Mouse (Mus musculus) hindbrain, embryonic 15.5 days (tissue): ENCODE measurements around the gene Dock8. TPM values are rescaled to one million over a fixed set of nuclear protein-coding genes. Genes with fewer than 3 reads are reported as not detected.
A peak's percentile ranks its signal among the peaks of the same experiment; 100 is the strongest.

ENCODE experiments used
- ATAC-seq: fragments of 200-750 bp; cut with Nextera tagmentation; 2 replicates; pipeline ENCODE4 v1.8.0; 2017; ENCODE audit warnings: low read depth, moderate number of reproducible peaks, moderate TSS enrichment; ENCODE audit not compliant: low FRiP score
- H3K27ac ChIP-seq: fragments of 300-500 bp; sonication (generic); replicated peaks from 2 replicates; pipeline ENCODE4 v1.5.1; 2015; ENCODE audit warnings: mild to moderate bottlenecking, inconsistent platforms
- H3K27me3 ChIP-seq: fragments of 300-500 bp; sonication (generic); 2 replicates; pipeline ENCODE4 v1.6.1; 2015; ENCODE audit warnings: control low read depth, inconsistent platforms
- H3K36me3 ChIP-seq: fragments of 300-500 bp; sonication (generic); 2 replicates; pipeline ENCODE4 v1.6.1; 2015; ENCODE audit warnings: control low read depth, inconsistent platforms
- H3K4me1 ChIP-seq: fragments of 300-500 bp; sonication (generic); replicated peaks from 2 replicates; pipeline ENCODE4 v1.6.1; 2015; ENCODE audit warnings: control low read depth, inconsistent platforms
- H3K4me2 ChIP-seq: fragments of 300-500 bp; sonication (generic); 2 replicates; pipeline ENCODE4 v1.6.1; 2015; ENCODE audit warnings: moderate library complexity, mild to moderate bottlenecking, inconsistent platforms
- H3K4me3 ChIP-seq: fragments of 300-500 bp; sonication (generic); 2 replicates; pipeline ENCODE4 v1.5.1; 2015; ENCODE audit warnings: mild to moderate bottlenecking, inconsistent platforms
- H3K9ac ChIP-seq: fragments of 300-500 bp; sonication (generic); 2 replicates; pipeline ENCODE4 v1.6.1; 2015; ENCODE audit warnings: inconsistent platforms
- H3K9me3 ChIP-seq: fragments of 300-500 bp; sonication (generic); 2 replicates; pipeline ENCODE4 v1.6.1; 2016; ENCODE audit warnings: control low read depth, inconsistent platforms
- WGBS: fragments of 180-500 bp; shearing (Covaris S2); methylation state at CpG from one replicate; pipeline ENCODE4 v1.1.7; 2015; 5-methylcytosine and 5-hydroxymethylcytosine counted together
- polyA plus RNA-seq: library from polyadenylated mRNA; unstranded; fragments of >200 nt; fragmentation: Nextera tagmentation; extraction: Ambion mirVana; gene quantifications from 2 replicates; pipeline ENCODE4 v1.2.1, GENCODE M21; 2015

Gene Dock8
- polyA plus RNA-seq, 1 experiment from 2014 or later, result 0.88 TPM

DNA sequence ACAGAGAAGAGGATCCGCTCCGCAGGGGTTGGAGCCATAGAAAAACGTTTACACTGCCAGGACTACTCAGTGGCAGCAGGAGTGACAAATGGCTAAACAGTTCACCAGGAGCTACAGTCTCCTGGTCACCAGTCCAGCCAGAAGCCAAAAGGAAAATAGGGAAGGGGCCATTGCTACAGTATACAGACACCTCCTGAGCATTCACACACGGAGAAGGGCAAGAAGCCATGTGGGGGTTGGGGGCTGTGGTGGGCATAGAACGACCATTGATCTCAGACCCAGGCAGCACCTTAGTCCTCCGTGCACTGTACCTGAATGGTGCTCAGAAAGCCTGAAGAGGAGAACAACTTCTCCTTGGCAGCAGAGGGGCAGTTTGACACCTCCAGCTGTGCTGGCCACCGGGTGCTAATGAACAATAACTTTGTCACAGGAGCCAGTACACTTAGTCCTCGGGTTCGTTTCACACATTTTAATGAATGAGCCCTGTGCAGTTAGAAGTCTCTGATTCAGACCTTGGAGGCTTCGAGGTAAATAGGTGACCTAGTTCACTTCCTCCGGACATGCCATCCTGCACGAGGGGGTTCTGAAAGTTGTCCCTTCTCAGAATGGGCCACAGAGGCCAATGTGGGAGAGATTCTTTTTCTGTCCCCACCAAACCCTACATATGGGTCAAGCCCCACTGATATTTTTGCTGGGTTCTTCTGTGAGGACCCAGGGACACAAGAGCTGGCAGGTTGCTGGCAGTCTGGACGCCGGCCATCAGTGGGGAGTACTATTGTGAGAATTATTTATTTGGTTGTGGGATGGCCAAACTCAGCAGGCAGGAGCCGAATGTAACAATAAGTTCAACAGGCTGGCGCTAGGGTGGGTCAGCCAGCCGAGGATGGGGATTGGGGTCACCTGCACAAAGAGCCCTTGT, 145.0 kb downstream of the Dock8 start:
- H3K9me3 ChIP-seq, result no peaks in the 10 kb centered on the region
- H3K36me3 ChIP-seq, result no peaks in the 10 kb centered on the region
- 38% methylated on average over 17 of the region's 17 CpGs for WGBS
- peaks cover 11% of the 10 kb centered on the region; the same call in 1 of the 2 replicates for H3K4me1 ChIP-seq
- H3K4me2 ChIP-seq, result no peak overlapping the region
- ATAC-seq, result peak; percentile 30; the same call in 1 of the 2 replicates
- H3K27me3 ChIP-seq, result no peaks in the 10 kb centered on the region
- no peak overlapping the region for H3K27ac ChIP-seq
- no peak overlapping the region for H3K4me3 ChIP-seq
- no peak overlapping the region for H3K9ac ChIP-seq

DNA sequence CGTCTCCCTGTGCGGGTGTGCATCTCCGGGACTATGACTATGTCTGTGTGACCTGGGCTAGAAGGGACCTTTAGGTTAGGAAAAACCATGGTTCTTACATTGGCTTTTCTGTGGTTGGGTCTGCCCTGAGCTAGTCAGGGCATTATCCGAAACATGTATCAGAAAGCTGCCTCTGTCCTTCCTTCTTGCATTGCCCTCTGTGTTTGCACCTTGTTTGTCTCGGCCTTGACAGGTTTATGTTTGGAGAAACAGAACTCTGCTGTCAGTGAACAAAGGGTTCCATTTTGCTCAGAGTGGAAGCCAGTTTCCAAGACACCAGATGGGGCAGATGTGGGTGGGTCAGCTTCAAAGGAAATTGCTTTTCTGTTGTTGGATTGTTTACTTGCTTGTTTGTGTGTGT, 145.8 kb downstream of the Dock8 start:
- H3K36me3 ChIP-seq, result no peaks in the 10 kb centered on the region
- no peak overlapping the region for H3K4me2 ChIP-seq
- no peak for ATAC-seq
- H3K4me3 ChIP-seq, result no peak overlapping the region
- H3K9me3 ChIP-seq, result no peaks in the 10 kb centered on the region
- no peak overlapping the region for H3K9ac ChIP-seq
- no peaks in the 10 kb centered on the region for H3K27me3 ChIP-seq
- H3K4me1 ChIP-seq, result peaks cover 11% of the 10 kb centered on the region; the same call in 1 of the 2 replicates
- WGBS, result 53% methylated on average over 5 of the region's 5 CpGs
- no peak overlapping the region for H3K27ac ChIP-seq

DNA sequence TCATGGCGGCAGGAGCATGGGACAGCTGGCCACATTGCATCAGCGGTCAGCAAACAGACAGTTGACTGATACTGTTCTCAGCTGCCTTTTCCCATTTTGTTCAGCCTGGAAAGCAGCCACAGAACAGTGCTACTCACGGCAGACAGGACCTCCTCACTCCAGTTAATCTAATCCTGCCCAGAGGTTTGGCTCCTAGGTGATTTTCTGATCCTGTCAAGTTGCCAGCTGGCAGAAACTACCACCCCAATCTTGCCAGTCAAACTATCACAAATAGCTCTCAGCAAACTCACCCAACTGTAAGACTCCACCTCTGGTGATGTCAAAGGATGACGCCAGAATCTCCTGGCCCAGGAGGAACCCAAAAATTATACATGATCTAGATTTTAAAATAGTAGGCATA, 146.8 kb downstream of the Dock8 start:
- peaks cover 11% of the 10 kb centered on the region; the same call in 1 of the 2 replicates for H3K4me1 ChIP-seq
- no peaks in the 10 kb centered on the region for H3K36me3 ChIP-seq
- 80% methylated on average over 4 of the region's 4 CpGs for WGBS
- H3K4me3 ChIP-seq, result no peak overlapping the region
- H3K9me3 ChIP-seq, result no peaks in the 10 kb centered on the region
- H3K4me2 ChIP-seq, result no peak overlapping the region
- H3K9ac ChIP-seq, result no peak overlapping the region
- no peaks in the 10 kb centered on the region for H3K27me3 ChIP-seq
- ATAC-seq, result no peak
- no peak overlapping the region for H3K27ac ChIP-seq

DNA sequence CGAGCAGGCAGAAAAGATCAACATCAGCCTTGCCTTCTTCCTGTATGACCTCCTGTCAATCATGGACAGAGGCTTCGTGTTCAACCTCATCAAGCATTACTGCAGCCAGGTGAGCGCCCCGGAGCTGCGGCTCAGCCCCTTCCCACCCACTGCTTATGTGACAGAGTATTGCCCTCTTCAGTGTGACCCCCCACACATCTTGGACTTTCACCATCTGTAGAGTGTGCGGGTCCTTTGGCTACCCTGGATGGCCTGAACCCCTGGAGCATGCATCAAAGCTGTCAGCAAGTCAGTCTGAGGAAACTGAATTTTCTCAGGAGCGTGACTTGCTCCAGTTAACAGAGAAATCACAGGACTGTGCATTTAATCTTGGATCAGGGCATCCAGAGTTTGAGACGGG, 150.5 kb downstream of the Dock8 start:
- no peaks in the 10 kb centered on the region for H3K27me3 ChIP-seq
- 64% methylated on average over 8 of the region's 8 CpGs for WGBS
- no peak overlapping the region for H3K4me2 ChIP-seq
- no peak overlapping the region for H3K27ac ChIP-seq
- peaks cover 4% of the 10 kb centered on the region; the same call in 1 of the 2 replicates for H3K4me1 ChIP-seq
- no peak overlapping the region for H3K4me3 ChIP-seq
- no peak overlapping the region for H3K9ac ChIP-seq
- ATAC-seq, result no peak
- H3K36me3 ChIP-seq, result no peaks in the 10 kb centered on the region
- H3K9me3 ChIP-seq, result no peaks in the 10 kb centered on the region

DNA sequence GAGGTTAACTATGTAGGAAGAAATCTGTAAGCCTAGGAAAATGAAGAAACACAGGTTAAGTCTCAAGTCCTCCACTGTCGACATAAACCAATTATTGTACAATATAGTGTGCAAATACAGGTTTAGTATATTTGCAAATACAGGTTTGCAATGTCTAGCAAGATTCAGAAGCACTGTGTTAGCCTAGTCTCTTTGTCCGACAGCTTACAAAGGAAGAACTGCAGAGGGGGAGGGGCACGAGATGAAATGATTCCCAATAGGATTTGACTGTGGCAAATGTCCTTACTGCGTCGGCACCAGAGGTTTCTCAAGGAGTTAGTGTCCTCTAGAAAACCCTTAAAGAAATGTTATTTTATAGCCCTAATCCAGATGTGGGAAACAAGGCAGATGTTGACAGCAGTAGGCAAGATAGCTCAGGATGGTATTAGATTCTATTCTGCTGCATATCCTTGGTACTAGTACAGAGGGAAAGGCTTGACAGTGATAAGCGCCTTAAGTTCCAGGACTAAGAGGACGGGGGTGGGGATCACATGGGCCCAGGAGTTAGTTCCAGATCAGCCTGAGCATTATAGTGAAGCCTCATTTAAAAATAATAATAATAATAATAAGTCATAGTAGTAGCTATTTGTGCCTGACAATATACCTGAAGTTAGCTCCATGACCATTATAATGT, 155.3 kb downstream of the Dock8 start:
- no peak overlapping the region for H3K27ac ChIP-seq
- ATAC-seq, result no peak
- H3K9ac ChIP-seq, result no peak overlapping the region
- H3K27me3 ChIP-seq, result no peaks in the 10 kb centered on the region
- H3K9me3 ChIP-seq, result no peaks in the 10 kb centered on the region
- no peaks in the 10 kb centered on the region for H3K4me1 ChIP-seq
- 51% methylated on average over 7 of the region's 7 CpGs for WGBS
- H3K36me3 ChIP-seq, result no peaks in the 10 kb centered on the region
- no peak overlapping the region for H3K4me2 ChIP-seq
- no peak overlapping the region for H3K4me3 ChIP-seq

DNA sequence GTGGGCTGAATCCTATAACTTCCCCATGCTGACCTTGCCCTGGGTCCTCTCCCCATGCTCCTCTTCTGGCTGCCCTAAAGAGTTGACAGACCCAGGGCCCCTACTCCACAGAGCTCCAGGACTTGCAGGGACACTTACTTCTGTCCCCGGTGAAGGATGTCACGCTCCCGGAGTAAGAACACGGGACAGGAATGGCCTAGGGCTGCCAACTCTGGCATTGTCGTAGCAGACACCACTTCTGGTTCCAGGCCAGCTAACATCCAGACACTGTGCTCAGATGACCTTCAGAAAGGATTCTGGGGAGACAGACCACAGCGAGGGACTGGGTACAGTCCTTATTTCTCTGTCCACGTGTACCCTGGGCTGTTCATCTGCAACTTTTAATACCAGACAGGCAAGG, 155.9 kb downstream of the Dock8 start:
- ATAC-seq, result no peak
- Histone ChIP-seq H3K9me3 (no peaks in the 10 kb centered on the region), H3K4me2 (no peak overlapping the region), H3K27me3 (no peaks in the 10 kb centered on the region), H3K4me3 (no peak overlapping the region), H3K9ac (no peak overlapping the region), H3K27ac (no peak overlapping the region), H3K4me1 (no peaks in the 10 kb centered on the region), H3K36me3 (no peaks in the 10 kb centered on the region)
- 83% methylated on average over 7 of the region's 7 CpGs for WGBS

DNA sequence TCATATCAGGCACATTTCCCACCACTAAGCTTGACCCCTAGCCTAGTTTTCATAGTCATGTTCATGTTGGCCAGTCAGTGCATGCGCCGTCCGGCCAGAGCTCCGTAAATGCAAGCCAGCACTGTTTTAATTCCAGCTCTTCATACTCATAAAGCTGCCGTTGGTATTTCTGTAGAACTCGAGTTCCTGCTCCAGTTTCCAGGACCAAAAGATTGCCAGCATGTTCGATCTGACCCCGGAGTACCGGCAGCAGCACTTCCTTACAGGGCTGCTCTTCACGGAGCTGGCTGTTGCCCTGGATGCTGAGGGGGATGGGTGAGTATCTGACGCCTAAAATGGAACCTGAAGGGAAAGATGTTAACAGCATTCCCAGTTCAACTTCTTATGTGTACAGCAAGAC, 156.4 kb downstream of the Dock8 start:
- H3K4me1 ChIP-seq, result no peaks in the 10 kb centered on the region
- ATAC-seq, result no peak
- no peaks in the 10 kb centered on the region for H3K36me3 ChIP-seq
- WGBS, result 81% methylated on average over 11 of the region's 11 CpGs
- H3K4me2 ChIP-seq, result no peak overlapping the region
- H3K4me3 ChIP-seq, result no peak overlapping the region
- no peaks in the 10 kb centered on the region for H3K27me3 ChIP-seq
- H3K27ac ChIP-seq, result no peak overlapping the region
- H3K9ac ChIP-seq, result no peak overlapping the region
- no peaks in the 10 kb centered on the region for H3K9me3 ChIP-seq

DNA sequence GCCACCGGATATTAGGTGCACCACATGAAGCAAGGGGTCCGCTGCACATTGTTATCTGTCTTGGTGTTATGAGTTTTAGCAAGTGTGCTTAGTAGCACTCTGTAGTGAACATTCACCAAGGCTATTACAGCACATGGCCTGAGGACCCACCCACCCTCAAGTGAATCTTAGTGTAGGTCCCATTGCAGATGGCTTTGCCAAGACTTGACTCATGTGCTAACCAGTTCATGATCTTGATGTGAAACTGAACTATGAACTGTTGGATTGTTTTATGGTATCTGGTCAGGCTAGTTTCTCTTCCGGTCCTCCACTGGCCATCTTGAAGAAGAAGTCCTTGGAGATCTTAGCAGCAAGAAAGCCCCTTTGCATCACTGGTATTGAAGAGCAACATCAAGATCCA, 162.9 kb downstream of the Dock8 start:
- H3K9me3 ChIP-seq, result no peaks in the 10 kb centered on the region
- no peak overlapping the region for H3K4me3 ChIP-seq
- H3K27me3 ChIP-seq, result no peaks in the 10 kb centered on the region
- no peaks in the 10 kb centered on the region for H3K36me3 ChIP-seq
- H3K9ac ChIP-seq, result no peak overlapping the region
- WGBS, result 95% methylated on average over 3 of the region's 3 CpGs
- ATAC-seq, result no peak
- H3K4me2 ChIP-seq, result no peak overlapping the region
- H3K27ac ChIP-seq, result no peak overlapping the region
- H3K4me1 ChIP-seq, result no peaks in the 10 kb centered on the region

DNA sequence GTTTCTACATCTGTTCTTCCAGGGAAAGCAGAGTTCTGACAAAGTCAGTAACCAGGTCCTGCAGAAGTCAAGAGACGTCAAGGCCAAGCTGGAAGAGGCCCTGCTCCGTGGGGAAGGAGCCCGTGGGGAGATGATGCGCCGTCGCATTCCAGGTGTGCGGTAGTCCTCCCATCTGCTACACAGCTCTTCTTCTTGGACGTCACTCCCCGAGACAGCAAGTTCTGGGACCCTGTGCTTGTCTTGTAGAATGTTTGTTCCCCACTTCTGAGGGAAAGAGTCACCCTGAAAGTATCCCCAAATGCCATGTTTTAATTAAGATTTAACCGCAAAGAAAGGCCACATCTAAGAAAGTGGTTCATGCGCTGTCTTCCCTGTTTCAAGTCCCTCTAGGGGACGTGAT, 164.1 kb downstream of the Dock8 start:
- H3K4me3 ChIP-seq, result no peak overlapping the region

DNA sequence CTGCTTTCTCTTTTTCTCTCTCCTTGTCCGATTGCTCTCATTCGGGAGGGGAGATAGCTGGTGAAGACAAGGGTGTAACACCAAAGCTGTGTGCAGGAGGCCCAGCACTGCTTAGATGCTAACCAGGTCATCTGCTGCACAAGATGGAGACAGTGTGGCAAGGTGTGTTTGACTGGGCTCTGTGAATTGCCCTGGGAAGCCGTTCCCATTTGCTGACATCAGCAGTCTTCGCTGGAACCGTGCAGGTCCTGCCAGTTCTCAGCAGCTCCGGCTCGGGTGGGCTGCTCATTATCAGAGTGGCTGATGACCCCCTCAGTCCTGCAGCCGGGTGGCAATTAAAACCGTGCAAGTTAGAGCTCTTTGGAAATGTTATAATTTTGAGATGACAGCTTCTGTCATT, 167.1 kb downstream of the Dock8 start:
- WGBS, result 75% methylated on average over 9 of the region's 9 CpGs
- Histone ChIP-seq H3K9ac (no peak overlapping the region), H3K27ac (no peak overlapping the region), H3K4me3 (no peak overlapping the region), H3K4me2 (no peak overlapping the region), H3K36me3 (no peaks in the 10 kb centered on the region), H3K27me3 (no peaks in the 10 kb centered on the region), H3K4me1 (no peaks in the 10 kb centered on the region), H3K9me3 (no peaks in the 10 kb centered on the region)
- 0 out of 2 replicates have a peak, but pooled peaks have one; percentile 15 for ATAC-seq

More for the DNA sequence above, 164.1 kb downstream of the Dock8 start:
- no peak overlapping the region for H3K9ac ChIP-seq
- H3K4me1 ChIP-seq, result no peaks in the 10 kb centered on the region
- no peaks in the 10 kb centered on the region for H3K9me3 ChIP-seq
- ATAC-seq, result no peak
- 91% methylated on average over 12 of the region's 12 CpGs for WGBS
- no peaks in the 10 kb centered on the region for H3K27me3 ChIP-seq
- no peak overlapping the region for H3K4me2 ChIP-seq
- H3K27ac ChIP-seq, result no peak overlapping the region
- no peaks in the 10 kb centered on the region for H3K36me3 ChIP-seq

DNA sequence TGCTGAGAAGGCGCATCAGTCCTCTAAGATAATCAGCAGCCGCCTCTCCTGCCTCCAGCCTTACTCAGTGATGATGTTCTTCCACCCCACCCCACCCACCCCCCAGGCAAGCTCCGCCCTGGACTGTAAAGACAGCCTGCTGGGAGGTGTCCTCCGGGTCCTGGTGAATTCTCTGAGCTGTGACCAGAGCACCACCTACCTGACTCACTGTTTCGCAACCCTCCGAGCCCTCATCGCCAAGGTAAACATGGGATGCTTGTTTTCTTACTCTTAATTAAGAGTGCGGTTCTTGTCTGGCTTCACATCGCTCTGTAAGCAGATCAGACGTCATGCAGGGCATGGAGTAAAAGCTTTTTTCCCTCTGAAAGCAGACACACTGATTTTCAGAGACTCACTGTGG, 172.1 kb downstream of the Dock8 start:
- no peaks in the 10 kb centered on the region for H3K4me1 ChIP-seq
- no peaks in the 10 kb centered on the region for H3K36me3 ChIP-seq
- no peak overlapping the region for H3K9ac ChIP-seq
- no peak overlapping the region for H3K4me3 ChIP-seq
- no peaks in the 10 kb centered on the region for H3K27me3 ChIP-seq
- H3K9me3 ChIP-seq, result no peaks in the 10 kb centered on the region
- H3K27ac ChIP-seq, result no peak overlapping the region
- H3K4me2 ChIP-seq, result no peak overlapping the region
- WGBS, result 54% methylated on average over 10 of the region's 10 CpGs
- ATAC-seq, result no peak

DNA sequence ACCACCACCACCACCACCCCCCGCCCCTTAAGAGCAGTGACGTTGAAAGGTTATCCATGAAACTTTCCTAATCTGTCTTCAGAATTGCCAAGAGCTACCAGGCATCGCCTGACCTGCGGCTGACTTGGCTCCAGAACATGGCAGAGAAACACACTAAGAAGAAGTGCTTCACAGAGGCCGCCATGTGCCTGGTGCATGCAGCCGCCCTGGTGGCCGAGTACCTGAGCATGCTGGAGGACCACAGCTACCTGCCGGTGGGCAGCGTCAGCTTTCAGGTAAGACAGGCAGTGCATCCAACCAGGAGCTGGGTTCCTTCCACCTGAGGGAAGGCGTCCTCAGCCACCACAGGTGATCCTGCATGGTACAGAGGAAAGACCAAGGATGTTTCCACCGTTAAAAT, 177.4 kb downstream of the Dock8 start:
- Histone ChIP-seq H3K27ac (no peak overlapping the region), H3K4me2 (no peak overlapping the region), H3K9me3 (no peaks in the 10 kb centered on the region), H3K36me3 (no peaks in the 10 kb centered on the region), H3K9ac (no peak overlapping the region), H3K4me3 (no peak overlapping the region), H3K4me1 (no peaks in the 10 kb centered on the region), H3K27me3 (no peaks in the 10 kb centered on the region)
- 91% methylated on average over 11 of the region's 11 CpGs for WGBS
- ATAC-seq, result no peak
